Mouse (Mus musculus): Measurements from ENCODE around the gene Rps6ka1.

DNA sequence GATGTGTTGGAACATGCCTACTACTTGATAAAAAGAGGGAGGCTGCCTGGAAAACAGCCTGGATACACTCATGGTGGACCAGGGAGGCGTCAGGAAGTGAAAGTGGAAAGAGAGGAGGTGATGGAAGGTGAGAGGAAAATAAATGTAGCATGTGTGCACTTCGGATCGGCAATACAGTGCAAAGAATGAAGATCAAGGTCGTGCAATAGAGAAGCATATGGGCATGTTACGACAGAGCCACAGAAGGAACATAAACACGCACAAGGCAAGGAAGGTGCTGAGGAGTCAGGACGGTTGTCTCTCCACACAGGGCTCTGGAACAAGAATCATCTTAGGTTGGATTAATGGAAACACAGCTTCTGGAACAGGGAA, 71.1 kb downstream of the Rps6ka1 start:
- TF ChIP-seq POLR2A (IDR thresholded peaks at IDR 0.05; ENCODE audit: insufficient read length, low read depth), result no peak
- TF ChIP-seq MYOG (IDR thresholded peaks at IDR 0.05; ENCODE audit: control insufficient read depth in 1 of 3, insufficient read depth in 1 of 3, insufficient read length in 2 of 3, low read depth in 2 of 3), result no peak
- TF ChIP-seq TCF3 (IDR thresholded peaks at IDR 0.05; ENCODE audit: insufficient read length, low read depth), result no peak
- TF ChIP-seq POLR2AphosphoS2 (IDR thresholded peaks at IDR 0.05; ENCODE audit: insufficient read length, low read depth), result no peak
- no peak for TF ChIP-seq USF1 (IDR thresholded peaks at IDR 0.05; ENCODE audit: low read depth)
